Mouse (Mus musculus) embryonic facial prominence, embryonic 13.5 days (tissue): ENCODE data around the gene Gm29427. TPM values are rescaled to one million over a fixed set of nuclear protein-coding genes. Genes with fewer than 3 reads are reported as not detected.
A peak's percentile ranks its signal among the peaks of the same experiment; 100 is the strongest.

Experiments
- ATAC-seq: fragments of 200-750 bp; cut with Nextera tagmentation; 2 replicates; pipeline ENCODE4 v1.8.0; 2017; ENCODE audit warnings: low read depth; ENCODE audit not compliant: insufficient number of reproducible peaks, insufficient read depth, low FRiP score, low TSS enrichment
- H3K27ac ChIP-seq: fragments of 300-500 bp; sonication (generic); 2 replicates; pipeline ENCODE4 v1.5.1; 2015; ENCODE audit warnings: moderate library complexity, mild to moderate bottlenecking, inconsistent platforms
- H3K27me3 ChIP-seq: fragments of 300-500 bp; sonication (generic); 2 replicates; pipeline ENCODE4 v1.6.1; 2015; ENCODE audit warnings: mild to moderate bottlenecking, inconsistent platforms
- H3K36me3 ChIP-seq: fragments of 300-500 bp; sonication (generic); 2 replicates; pipeline ENCODE4 v1.6.1; 2015; ENCODE audit warnings: mild to moderate bottlenecking, inconsistent platforms
- H3K4me1 ChIP-seq: fragments of 300-500 bp; sonication (generic); 2 replicates; pipeline ENCODE4 v1.6.1; 2015; ENCODE audit warnings: inconsistent platforms
- H3K4me2 ChIP-seq: fragments of 300-500 bp; sonication (generic); 2 replicates; pipeline ENCODE4 v1.6.1; 2015; ENCODE audit warnings: moderate library complexity, mild to moderate bottlenecking, inconsistent platforms
- H3K4me3 ChIP-seq: fragments of 300-500 bp; sonication (generic); 2 replicates; pipeline ENCODE4 v1.5.1; 2015; ENCODE audit warnings: mild to moderate bottlenecking, inconsistent platforms
- H3K9ac ChIP-seq: fragments of 300-500 bp; sonication (generic); 2 replicates; pipeline ENCODE4 v1.6.1; 2015; ENCODE audit warnings: mild to moderate bottlenecking, inconsistent platforms
- H3K9me3 ChIP-seq: fragments of 300-500 bp; sonication (generic); 2 replicates; pipeline ENCODE4 v1.6.1; 2016; ENCODE audit warnings: inconsistent platforms
- WGBS: fragments of 180-500 bp; shearing (Covaris S2); methylation state at CpG from one replicate; pipeline ENCODE4 v1.1.7; 2015; ENCODE audit warnings: mixed read lengths; 5-methylcytosine and 5-hydroxymethylcytosine counted together
- polyA plus RNA-seq: library from polyadenylated mRNA; unstranded; fragments of >200 nt; fragmentation: Nextera tagmentation; extraction: Ambion mirVana; gene quantifications from 2 replicates; pipeline ENCODE4 v1.2.1, GENCODE M21; 2015

Gene Gm29427
- polyA plus RNA-seq, 1 experiment from 2014 or later: not detected

GRCm38 (mm10) chr1:130729153-130729552 lies 13.6 kb upstream of the Gm29427 start, which contains the start of gene Pfkfb2:
Gene Pfkfb2 (minus strand): TSS chr1:130729253.
- H3K27ac ChIP-seq: no peak within 1 kb of the TSS
- no peaks in the 10 kb centered on the region for H3K9me3 ChIP-seq
- ATAC-seq: no peak
- H3K4me2 ChIP-seq: no peak within 1 kb of the TSS
- no peaks in the 10 kb centered on the region for H3K36me3 ChIP-seq
- no peak within 1 kb of the TSS for H3K9ac ChIP-seq
- H3K27me3 ChIP-seq: no peaks in the 10 kb centered on the region
- 81% methylated on average over 2 of the region's 2 CpGs for WGBS
- H3K4me1 ChIP-seq: peaks cover 9% of the 10 kb centered on the region
- no peak within 1 kb of the TSS for H3K4me3 ChIP-seq

- no peaks in the 10 kb centered on the region for H3K9me3 ChIP-seq
- no peak overlapping the region for H3K9ac ChIP-seq
- no peak overlapping the region for H3K27ac ChIP-seq
- H3K4me2 ChIP-seq: no peak overlapping the region
- no peaks in the 10 kb centered on the region for H3K27me3 ChIP-seq
- ATAC-seq: no peak
- H3K36me3 ChIP-seq: no peaks in the 10 kb centered on the region
- H3K4me3 ChIP-seq: no peak overlapping the region
- WGBS: 90% methylated on average over 3 of the region's 3 CpGs
- H3K4me1 ChIP-seq: peaks cover 9% of the 10 kb centered on the region
These were observed 13.1 kb upstream of the Gm29427 start for GRCm38 (mm10) chr1:130728708-130729107.

GRCm38 (mm10) chr1:130728070-130728469 lies 12.5 kb upstream of the Gm29427 start:
- peaks cover 9% of the 10 kb centered on the region for H3K4me1 ChIP-seq
- 65% methylated on average over 1 of the region's 1 CpGs for WGBS
- no peaks in the 10 kb centered on the region for H3K9me3 ChIP-seq
- H3K27ac ChIP-seq: no peak overlapping the region
- no peak overlapping the region for H3K4me2 ChIP-seq
- H3K27me3 ChIP-seq: no peaks in the 10 kb centered on the region
- H3K36me3 ChIP-seq: no peaks in the 10 kb centered on the region
- ATAC-seq: no peak
- H3K4me3 ChIP-seq: no peak overlapping the region
- H3K9ac ChIP-seq: no peak overlapping the region

- Histone ChIP-seq H3K4me1 (peaks cover 2% of the 10 kb centered on the region), H3K36me3 (no peaks in the 10 kb centered on the region), H3K4me3 (no peak overlapping the region), H3K27ac (no peak overlapping the region), H3K9me3 (no peaks in the 10 kb centered on the region), H3K27me3 (no peaks in the 10 kb centered on the region), H3K4me2 (no peak overlapping the region), H3K9ac (no peak overlapping the region)
- 84% methylated on average over 2 of the region's 2 CpGs for WGBS
- no peak for ATAC-seq
These were observed 10.8 kb upstream of the Gm29427 start for GRCm38 (mm10) chr1:130726396-130726795.

GRCm38 (mm10) chr1:130724206-130724605 lies 8.6 kb upstream of the Gm29427 start:
- H3K27me3 ChIP-seq: no peaks in the 10 kb centered on the region
- WGBS: 92% methylated on average over 5 of the region's 5 CpGs
- no peak overlapping the region for H3K4me3 ChIP-seq
- H3K9ac ChIP-seq: no peak overlapping the region
- H3K9me3 ChIP-seq: no peaks in the 10 kb centered on the region
- no peaks in the 10 kb centered on the region for H3K4me1 ChIP-seq
- ATAC-seq: no peak
- H3K36me3 ChIP-seq: peaks cover 7% of the 10 kb centered on the region
- H3K4me2 ChIP-seq: no peak overlapping the region
- no peak overlapping the region for H3K27ac ChIP-seq

- under 1% methylated on average over 54 of the region's 54 CpGs for WGBS
- peak; percentile 81 for ATAC-seq
These were observed 1.8 kb upstream of the Gm29427 start, which contains the start of gene Yod1 for GRCm38 (mm10) chr1:130717291-130717871. Gene Yod1 (plus strand): TSS chr1:130717327.

GRCm38 (mm10) chr1:130716513-130717290 lies 1.1 kb upstream of the Gm29427 start:
- Histone ChIP-seq H3K9ac (peak overlapping the region; percentile 97), H3K4me2 (peak overlapping the region; percentile 98), H3K4me3 (peak overlapping the region; percentile 94), H3K27ac (peak overlapping the region; percentile 80), H3K9me3 (no peaks in the 10 kb centered on the region), H3K36me3 (peaks cover 12% of the 10 kb centered on the region), H3K4me1 (peaks cover 8% of the 10 kb centered on the region), H3K27me3 (no peaks in the 10 kb centered on the region)
- under 1% methylated on average over 42 of the region's 42 CpGs for WGBS
- no peak for ATAC-seq

More at GRCm38 (mm10) chr1:130717291-130717871, 1.8 kb upstream of the Gm29427 start, which contains the start of gene Yod1:
- Histone ChIP-seq H3K9me3 (no peaks in the 10 kb centered on the region), H3K27ac (peak within 1 kb of the TSS; percentile 80), H3K36me3 (peaks cover 10% of the 10 kb centered on the region), H3K9ac (peak within 1 kb of the TSS; percentile 97), H3K4me2 (peak within 1 kb of the TSS; percentile 98), H3K27me3 (no peaks in the 10 kb centered on the region), H3K4me3 (peak within 1 kb of the TSS; percentile 94), H3K4me1 (peaks cover 8% of the 10 kb centered on the region)

- peaks cover 12% of the 10 kb centered on the region for H3K36me3 ChIP-seq
- no peaks in the 10 kb centered on the region for H3K27me3 ChIP-seq
- no peak for ATAC-seq
- peaks cover 8% of the 10 kb centered on the region for H3K4me1 ChIP-seq
- H3K27ac ChIP-seq: peak overlapping the region; percentile 80
- no peaks in the 10 kb centered on the region for H3K9me3 ChIP-seq
- 1% methylated on average over 3 of the region's 3 CpGs for WGBS
- H3K4me3 ChIP-seq: peak overlapping the region; percentile 94
- H3K9ac ChIP-seq: peak overlapping the region; percentile 97
- H3K4me2 ChIP-seq: peak overlapping the region; percentile 98
These were observed 566 bp upstream of the Gm29427 start for GRCm38 (mm10) chr1:130716218-130716512.

- Histone ChIP-seq H3K4me2 (0 out of 2 replicates have a peak overlapping the region, but pooled peaks have one; percentile 98), H3K9me3 (no peaks in the 10 kb centered on the region), H3K36me3 (peaks cover 8% of the 10 kb centered on the region), H3K9ac (no peak overlapping the region), H3K27me3 (no peaks in the 10 kb centered on the region), H3K4me1 (peaks cover 8% of the 10 kb centered on the region), H3K27ac (no peak overlapping the region), H3K4me3 (no peak overlapping the region)
- no peak for ATAC-seq
- 73% methylated on average over 4 of the region's 4 CpGs for WGBS
These were observed 1.6 kb downstream of the Gm29427 start for GRCm38 (mm10) chr1:130714046-130714445.

- Histone ChIP-seq H3K4me3 (no peak overlapping the region), H3K4me2 (no peak overlapping the region), H3K9me3 (no peaks in the 10 kb centered on the region), H3K27me3 (no peaks in the 10 kb centered on the region), H3K9ac (no peak overlapping the region), H3K27ac (no peak overlapping the region), H3K36me3 (peaks cover 37% of the 10 kb centered on the region), H3K4me1 (no peaks in the 10 kb centered on the region)
- 92% methylated on average over 22 of the region's 22 CpGs for WGBS
- no peak for ATAC-seq
These were observed 5.1 kb downstream of the Gm29427 start for GRCm38 (mm10) chr1:130710283-130711080.

- H3K9ac ChIP-seq: no peak overlapping the region
These were observed 12.0 kb downstream of the Gm29427 start for GRCm38 (mm10) chr1:130703613-130704012.

More at GRCm38 (mm10) chr1:130703613-130704012, 12.0 kb downstream of the Gm29427 start:
- Histone ChIP-seq H3K27me3 (no peaks in the 10 kb centered on the region), H3K36me3 (peaks cover 82% of the 10 kb centered on the region), H3K4me3 (no peak overlapping the region), H3K4me1 (no peaks in the 10 kb centered on the region), H3K4me2 (no peak overlapping the region), H3K9me3 (no peaks in the 10 kb centered on the region), H3K27ac (no peak overlapping the region)
- no peak for ATAC-seq
- WGBS: 84% methylated on average over 2 of the region's 2 CpGs
